33 mouse cellular contexts compared by ENCODE assay signal in the genomic region with DNA sequence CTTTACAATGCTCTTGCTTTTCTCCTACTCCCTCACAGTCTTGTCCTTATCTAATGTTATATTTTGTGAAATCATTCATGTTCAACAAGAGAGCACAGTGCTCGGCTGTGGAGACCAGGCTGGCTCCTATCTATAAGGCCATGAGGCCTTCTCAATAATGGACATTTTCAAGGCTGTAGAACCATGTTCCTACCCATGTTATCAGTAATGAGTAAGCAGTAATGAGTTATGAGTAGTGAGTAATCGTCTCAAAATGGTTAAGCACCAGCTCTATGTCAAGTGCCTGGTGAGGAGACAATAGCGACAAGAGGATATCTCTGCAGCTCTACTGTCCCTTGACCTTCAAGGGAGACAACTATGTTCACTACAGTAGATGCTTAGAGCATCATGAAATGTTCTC.
"Had no signal": no experiment of that assay in that cellular context is flagged by ENCODE, and none has a peak within 500 bp of the region (broad histone marks: within the 10 kb centered on the region; RNA-seq: fewer than 3 reads in every experiment).

No protein-coding gene starts in this region.

- DNase-seq: left cerebral cortex, postnatal 4 days; liver; liver, embryonic 13.5 days; liver, postnatal 0 days; lung, adult 18-20 months; lung, adult 2 months; lung, embryonic 14.5 days; lung, postnatal 10 days; lung, postnatal 14 days; lung, postnatal 36 days; lung, postnatal 4 days; midbrain, embryonic 14.5 days had no signal

- H3K9me3 ChIP-seq: limb, embryonic 10.5 days; limb, embryonic 12.5 days; limb, embryonic 13.5 days; limb, embryonic 15.5 days; liver, embryonic 12.5 days; liver, embryonic 13.5 days; liver, embryonic 15.5 days; lung, embryonic 15.5 days; megakaryocyte, embryonic 14.5 days; midbrain, embryonic 10.5 days; midbrain, embryonic 12.5 days; midbrain, embryonic 13.5 days; midbrain, embryonic 15.5 days; neural tube, embryonic 12.5 days; neural tube, embryonic 13.5 days had no signal

- H3K4me2 ChIP-seq: limb, embryonic 12.5 days; limb, embryonic 13.5 days; limb, embryonic 15.5 days; liver, embryonic 11.5 days; liver, embryonic 12.5 days; liver, embryonic 13.5 days; liver, embryonic 15.5 days; lung, embryonic 14.5 days; lung, embryonic 15.5 days; midbrain, embryonic 11.5 days; midbrain, embryonic 12.5 days; midbrain, embryonic 13.5 days; midbrain, embryonic 15.5 days; neural tube, embryonic 12.5 days; neural tube, embryonic 13.5 days had no signal

- H3K4me3 ChIP-seq: limb, embryonic 10.5 days; limb, embryonic 12.5 days; limb, embryonic 13.5 days; limb, embryonic 15.5 days; liver, embryonic 12.5 days; liver, embryonic 13.5 days; liver, embryonic 15.5 days; lung, embryonic 15.5 days; megakaryocyte, embryonic 14.5 days; midbrain, embryonic 10.5 days; midbrain, embryonic 12.5 days; midbrain, embryonic 13.5 days; midbrain, embryonic 15.5 days; myocyte; neural tube, embryonic 12.5 days; neural tube, embryonic 13.5 days had no signal

- H3K27me3 ChIP-seq: limb, embryonic 12.5 days; limb, embryonic 13.5 days; limb, embryonic 15.5 days; liver, embryonic 12.5 days; liver, embryonic 13.5 days; liver, embryonic 15.5 days; lung, embryonic 15.5 days; megakaryocyte, embryonic 14.5 days; midbrain, embryonic 12.5 days; midbrain, embryonic 13.5 days; midbrain, embryonic 15.5 days; neural tube, embryonic 12.5 days; neural tube, embryonic 13.5 days had no signal

- H3K27ac ChIP-seq: limb, embryonic 10.5 days; limb, embryonic 12.5 days; limb, embryonic 13.5 days; limb, embryonic 15.5 days; liver, embryonic 12.5 days; liver, embryonic 13.5 days; liver, embryonic 14.5 days; liver, embryonic 15.5 days; lung, embryonic 15.5 days; macrophage; midbrain, embryonic 10.5 days; midbrain, embryonic 12.5 days; midbrain, embryonic 13.5 days; midbrain, embryonic 15.5 days; neural tube, embryonic 12.5 days; neural tube, embryonic 13.5 days had no signal

- ATAC-seq: liver, embryonic 12.5 days; liver, postnatal 0 days; lung, postnatal 0 days; midbrain, embryonic 13.5 days; midbrain, embryonic 15.5 days; midbrain, embryonic 16.5 days had no signal

- H3K9ac ChIP-seq: limb, embryonic 12.5 days; limb, embryonic 13.5 days; limb, embryonic 15.5 days; liver, embryonic 12.5 days; liver, embryonic 13.5 days; liver, embryonic 14.5 days; liver, embryonic 15.5 days; liver, postnatal 0 days; lung, embryonic 14.5 days; lung, embryonic 15.5 days; midbrain, embryonic 12.5 days; midbrain, embryonic 13.5 days; midbrain, embryonic 15.5 days; neural tube, embryonic 12.5 days; neural tube, embryonic 13.5 days had no signal

- H3K36me3 ChIP-seq: limb, embryonic 10.5 days; limb, embryonic 12.5 days; limb, embryonic 13.5 days; limb, embryonic 15.5 days; liver, embryonic 12.5 days; liver, embryonic 13.5 days; liver, embryonic 15.5 days; lung, embryonic 15.5 days; midbrain, embryonic 10.5 days; midbrain, embryonic 12.5 days; midbrain, embryonic 13.5 days; midbrain, embryonic 15.5 days; neural tube, embryonic 12.5 days; neural tube, embryonic 13.5 days had no signal

- H3K4me1 ChIP-seq: limb, embryonic 10.5 days; limb, embryonic 12.5 days; limb, embryonic 13.5 days; limb, embryonic 15.5 days; liver, embryonic 12.5 days; liver, embryonic 13.5 days; liver, embryonic 15.5 days; lung, embryonic 15.5 days; megakaryocyte, embryonic 14.5 days; midbrain, embryonic 13.5 days; midbrain, embryonic 15.5 days; neural tube, embryonic 12.5 days; neural tube, embryonic 13.5 days had no signal
